Mouse (Mus musculus) midbrain, embryonic 12.5 days (tissue): ENCODE results near the gene Galt. TPM values are rescaled to one million over a fixed set of nuclear protein-coding genes. Genes with fewer than 3 reads are reported as not detected.

ENCODE experiments used
- ATAC-seq: fragments of 200-750 bp; cut with Nextera tagmentation; 2 replicates; pipeline ENCODE4 v1.8.0; 2017; ENCODE audit warnings: low read depth, moderate TSS enrichment, moderate library complexity; ENCODE audit not compliant: low FRiP score
- H3K27ac ChIP-seq: fragments of 300-500 bp; sonication (generic); replicated peaks from 2 replicates; pipeline ENCODE4 v1.5.1; 2016; ENCODE audit warnings: mild to moderate bottlenecking
- H3K27me3 ChIP-seq: fragments of 300-500 bp; sonication (generic); 2 replicates; pipeline ENCODE4 v1.6.1; 2016; ENCODE audit warnings: mild to moderate bottlenecking
- H3K36me3 ChIP-seq: fragments of 300-500 bp; sonication (generic); 2 replicates; pipeline ENCODE4 v1.6.1; 2016
- H3K4me1 ChIP-seq: fragments of 300-500 bp; sonication (generic); 2 replicates; pipeline ENCODE4 v1.6.1; 2016
- H3K4me2 ChIP-seq: fragments of 300-500 bp; sonication (generic); replicated peaks from 2 replicates; pipeline ENCODE4 v1.6.1; 2016; ENCODE audit warnings: mild to moderate bottlenecking, moderate library complexity
- H3K4me3 ChIP-seq: fragments of 300-500 bp; sonication (generic); 2 replicates; pipeline ENCODE4 v1.5.1; 2016; ENCODE audit warnings: mild to moderate bottlenecking
- H3K9ac ChIP-seq: fragments of 300-500 bp; sonication (generic); replicated peaks from 2 replicates; pipeline ENCODE4 v1.6.1; 2016; ENCODE audit warnings: mild to moderate bottlenecking, moderate library complexity
- H3K9me3 ChIP-seq: fragments of 300-500 bp; sonication (generic); 2 replicates; pipeline ENCODE4 v1.6.1; 2016; ENCODE audit warnings: mild to moderate bottlenecking
- WGBS: fragments of 180-500 bp; shearing (Covaris S2); methylation state at CpG from one replicate; pipeline ENCODE4 v1.1.7; 2016; 5-methylcytosine and 5-hydroxymethylcytosine counted together
- polyA plus RNA-seq: library from polyadenylated mRNA; unstranded; fragments of >200 nt; fragmentation: Nextera tagmentation; extraction: Ambion mirVana; gene quantifications from 2 replicates; pipeline ENCODE4 v1.2.1, GENCODE M21; 2016

Galt gene
- polyA plus RNA-seq, 1 experiment from 2014 or later: 25.5 TPM

DNA sequence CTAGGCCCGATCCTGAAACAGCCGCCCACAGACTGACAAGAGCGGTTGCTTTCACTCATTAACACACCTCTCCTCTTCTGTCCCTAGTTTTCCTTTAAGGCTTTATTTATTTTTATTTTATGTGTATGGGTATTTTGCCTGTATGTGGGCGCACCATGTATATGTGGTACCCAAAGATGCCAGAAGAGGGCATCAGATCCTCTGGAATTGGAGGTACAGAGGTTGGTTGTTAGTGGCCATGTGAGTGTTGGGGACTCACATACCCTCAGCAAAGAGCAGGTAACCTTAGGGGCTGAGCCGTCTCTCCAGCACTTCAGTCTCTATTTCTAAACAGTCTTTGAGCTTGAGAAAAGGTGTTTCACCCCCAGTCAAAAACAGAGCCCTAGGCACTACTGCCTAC lies 39.4 kb upstream of the Galt start:
- Histone ChIP-seq H3K27ac (no peak overlapping the region), H3K9ac (no peak overlapping the region), H3K4me1 (peaks cover 34% of the 10 kb centered on the region), H3K4me2 (no peak overlapping the region), H3K27me3 (no peaks in the 10 kb centered on the region), H3K9me3 (no peaks in the 10 kb centered on the region), H3K4me3 (no peak overlapping the region), H3K36me3 (peaks cover 56% of the 10 kb centered on the region)
- ATAC-seq: no peak
- 80% methylated on average over 5 of the region's 5 CpGs for WGBS

DNA sequence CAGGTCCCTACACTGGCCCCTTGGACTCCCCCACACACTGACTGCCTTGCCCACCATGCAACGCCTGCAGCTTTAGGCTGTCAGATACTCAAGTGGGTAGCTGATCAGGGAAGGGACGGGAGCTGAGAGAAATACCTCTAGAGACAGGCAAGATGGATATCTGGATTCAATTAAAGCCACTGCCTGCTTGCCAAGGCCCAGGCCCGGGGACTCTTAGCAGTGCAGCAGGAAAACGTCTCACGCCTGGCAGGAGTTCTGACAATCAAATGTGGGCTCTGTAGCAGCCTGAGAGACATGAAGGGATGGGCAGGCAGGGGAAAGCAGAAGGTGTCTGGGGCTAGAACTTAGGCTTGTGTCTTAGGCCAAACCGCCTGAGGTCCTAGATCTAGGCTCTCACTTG lies 38.2 kb upstream of the Galt start:
- WGBS: 71% methylated on average over 6 of the region's 6 CpGs
- Histone ChIP-seq H3K27ac (peak overlapping the region; percentile 35; the same call in 1 of the 2 replicates), H3K9ac (no peak overlapping the region), H3K9me3 (no peaks in the 10 kb centered on the region), H3K36me3 (peaks cover 53% of the 10 kb centered on the region), H3K4me3 (no peak overlapping the region), H3K4me1 (peaks cover 28% of the 10 kb centered on the region), H3K4me2 (no peak overlapping the region), H3K27me3 (no peaks in the 10 kb centered on the region)
- no peak for ATAC-seq

- Histone ChIP-seq H3K9ac (peak within 1 kb of the TSS; percentile 84), H3K4me2 (peak within 1 kb of the TSS; percentile 92), H3K4me1 (peaks cover 39% of the 10 kb centered on the region), H3K9me3 (no peaks in the 10 kb centered on the region), H3K27ac (no peak within 1 kb of the TSS), H3K36me3 (peaks cover 28% of the 10 kb centered on the region), H3K27me3 (peaks cover 43% of the 10 kb centered on the region), H3K4me3 (peak within 1 kb of the TSS; percentile 84)
- ATAC-seq: peak; percentile 94
- under 1% methylated on average over 27 of the region's 27 CpGs for WGBS
Measured at GRCm38 (mm10) chr4:41722918-41723351, 32.1 kb upstream of the Galt start, which contains the start of gene Dctn3. TSS of gene Dctn3 (minus strand) at chr4:41723170.

GRCm38 (mm10) chr4:41726826-41727621 lies 28.0 kb upstream of the Galt start:
- WGBS: 14% methylated on average over 20 of the region's 20 CpGs
- peak overlapping the region; percentile 23 for H3K4me2 ChIP-seq
- ATAC-seq: no peak
- peaks cover 40% of the 10 kb centered on the region for H3K4me1 ChIP-seq
- H3K27ac ChIP-seq: no peak overlapping the region
- no peaks in the 10 kb centered on the region for H3K9me3 ChIP-seq
- H3K27me3 ChIP-seq: peaks cover 81% of the 10 kb centered on the region
- H3K4me3 ChIP-seq: 0 out of 2 replicates have a peak overlapping the region, but pooled peaks have one; percentile 5
- 0 out of 2 replicates have a peak overlapping the region, but pooled peaks have one; percentile 24 for H3K9ac ChIP-seq
- no peaks in the 10 kb centered on the region for H3K36me3 ChIP-seq

DNA sequence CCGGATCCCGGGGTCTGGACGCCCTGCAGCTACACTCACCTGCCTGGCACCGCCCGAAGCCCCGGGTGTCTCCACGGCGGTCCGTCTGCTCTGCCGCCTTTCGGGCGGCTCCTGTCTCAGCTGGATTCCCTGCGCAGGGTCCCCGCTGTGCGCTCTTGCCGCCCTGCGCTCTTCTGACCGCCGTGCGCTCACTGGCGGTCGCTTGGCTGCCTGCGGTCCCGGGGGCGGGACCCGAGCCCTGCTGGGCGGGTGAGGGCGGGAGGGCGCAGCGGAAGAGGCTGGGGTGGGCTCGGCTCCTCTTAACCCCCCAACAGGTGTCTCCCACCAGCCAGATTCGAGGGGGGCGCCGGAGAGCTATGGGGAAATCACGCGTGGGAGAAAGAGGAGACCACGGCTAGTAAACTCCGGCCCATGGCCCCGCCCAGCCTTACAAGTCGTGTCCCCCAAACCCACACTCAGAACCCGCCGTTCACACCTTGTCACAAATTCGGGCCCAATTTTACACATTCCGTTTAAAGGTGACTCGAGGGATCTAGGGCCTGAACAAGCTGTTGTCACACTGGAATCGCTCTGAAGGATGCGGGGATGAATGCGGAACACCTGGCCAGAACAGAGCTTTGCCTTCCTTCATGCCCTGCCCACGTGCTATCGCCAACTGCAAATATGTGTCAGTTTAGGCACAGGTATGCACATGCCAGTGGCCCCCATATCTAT lies 23.8 kb upstream of the Galt start, which contains the start of gene Arid3c:
Gene Arid3c (minus strand): TSS at position 91 of the 714 bp plus-strand sequence.
- ATAC-seq: peak; percentile 34; the same call in 1 of the 2 replicates
- WGBS: 2% methylated on average over 50 of the region's 50 CpGs

DNA sequence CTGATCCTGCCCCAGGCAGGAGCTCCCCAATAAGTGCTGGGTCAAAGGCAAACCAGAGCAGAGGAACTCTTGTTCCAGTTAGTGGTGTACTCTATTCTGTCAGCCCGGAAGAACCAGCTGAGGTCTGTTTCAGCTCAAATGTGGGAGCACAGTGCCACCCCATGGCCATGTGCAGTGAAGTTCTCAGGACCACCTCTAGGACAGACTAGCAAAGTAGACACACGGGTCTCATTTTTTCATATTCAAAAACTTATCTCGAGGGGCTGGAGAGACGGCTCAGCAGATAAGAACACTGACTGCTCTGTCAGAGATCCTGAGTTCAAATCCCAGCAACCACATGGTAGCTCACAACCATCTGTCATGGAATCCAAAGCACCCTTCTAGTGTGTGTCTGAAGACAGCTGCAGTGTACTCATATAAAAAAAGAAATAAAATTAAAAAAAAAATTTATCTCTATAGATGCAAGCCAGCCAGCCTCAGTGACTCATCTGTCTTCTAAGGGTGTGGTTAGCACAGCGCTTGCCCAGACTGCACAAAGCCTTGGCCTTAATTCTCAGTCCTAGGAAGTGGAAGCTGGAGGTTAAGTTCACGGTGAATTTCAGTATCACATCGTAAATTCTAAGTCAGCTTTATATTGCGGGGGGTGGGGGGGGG lies 17.3 kb upstream of the Galt start:
- no peak overlapping the region for H3K4me2 ChIP-seq
- H3K27me3 ChIP-seq: peaks cover 16% of the 10 kb centered on the region
- 50% methylated on average over 8 of the region's 8 CpGs for WGBS
- H3K36me3 ChIP-seq: peaks cover 15% of the 10 kb centered on the region
- peaks cover 16% of the 10 kb centered on the region for H3K4me1 ChIP-seq
- H3K9ac ChIP-seq: no peak overlapping the region
- no peak overlapping the region for H3K27ac ChIP-seq
- H3K4me3 ChIP-seq: no peak overlapping the region
- no peak; the same call in 1 of the 2 replicates for ATAC-seq
- H3K9me3 ChIP-seq: no peaks in the 10 kb centered on the region

More for the DNA sequence above, 23.8 kb upstream of the Galt start, which contains the start of gene Arid3c:
- H3K27me3 ChIP-seq: peaks cover 77% of the 10 kb centered on the region
- peak within 1 kb of the TSS; percentile 37 for H3K4me3 ChIP-seq
- H3K4me2 ChIP-seq: peak within 1 kb of the TSS; percentile 56
- no peaks in the 10 kb centered on the region for H3K9me3 ChIP-seq
- H3K4me1 ChIP-seq: peaks cover 21% of the 10 kb centered on the region
- H3K9ac ChIP-seq: peak within 1 kb of the TSS; percentile 47
- no peak within 1 kb of the TSS for H3K27ac ChIP-seq
- H3K36me3 ChIP-seq: no peaks in the 10 kb centered on the region

DNA sequence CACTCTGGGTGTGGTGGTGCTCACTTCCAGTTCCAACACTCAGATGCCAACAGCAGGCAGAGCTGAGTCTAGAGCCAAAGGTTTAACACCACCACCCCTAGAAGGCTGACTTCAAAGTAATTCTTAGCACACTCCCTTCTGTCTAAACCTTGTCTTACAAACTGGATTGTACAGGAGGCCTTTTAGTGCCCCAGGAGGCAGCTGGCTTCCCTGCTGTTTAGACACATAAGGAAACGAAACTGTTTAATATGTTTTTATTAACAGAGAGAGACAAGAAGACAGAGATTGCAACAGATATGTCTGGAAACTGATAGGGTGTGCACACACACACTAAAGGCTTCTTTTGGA lies 16.8 kb upstream of the Galt start:
- peaks cover 15% of the 10 kb centered on the region for H3K36me3 ChIP-seq
- H3K4me3 ChIP-seq: no peak overlapping the region
- H3K4me2 ChIP-seq: no peak overlapping the region
- H3K27me3 ChIP-seq: peaks cover 11% of the 10 kb centered on the region
- H3K27ac ChIP-seq: no peak overlapping the region
- ATAC-seq: no peak
- H3K9ac ChIP-seq: no peak overlapping the region
- 63% methylated on average over 1 of the region's 1 CpGs for WGBS
- no peaks in the 10 kb centered on the region for H3K9me3 ChIP-seq
- H3K4me1 ChIP-seq: peaks cover 16% of the 10 kb centered on the region

GRCm38 (mm10) chr4:41739260-41739659 lies 15.8 kb upstream of the Galt start:
- no peak overlapping the region for H3K9ac ChIP-seq
- WGBS: 91% methylated on average over 13 of the region's 13 CpGs

GRCm38 (mm10) chr4:41740380-41741157 lies 14.5 kb upstream of the Galt start:
- Histone ChIP-seq H3K4me1 (peaks cover 16% of the 10 kb centered on the region), H3K9me3 (0 out of 2 replicates have a peak, but pooled peaks cover 3% of the 10 kb centered on the region), H3K4me3 (peak overlapping the region; percentile 76), H3K27ac (peak overlapping the region; percentile 69), H3K36me3 (peaks cover 15% of the 10 kb centered on the region), H3K4me2 (peak overlapping the region; percentile 96), H3K27me3 (no peaks in the 10 kb centered on the region), H3K9ac (peak overlapping the region; percentile 81)
- peak; percentile 86 for ATAC-seq
- WGBS: 1% methylated on average over 48 of the region's 48 CpGs

More at GRCm38 (mm10) chr4:41739260-41739659, 15.8 kb upstream of the Galt start:
- Histone ChIP-seq H3K27me3 (0 out of 2 replicates have a peak, but pooled peaks cover 5% of the 10 kb centered on the region), H3K27ac (no peak overlapping the region), H3K9me3 (no peaks in the 10 kb centered on the region), H3K4me2 (0 out of 2 replicates have a peak overlapping the region, but pooled peaks have one; percentile 96), H3K4me1 (peaks cover 16% of the 10 kb centered on the region), H3K36me3 (peaks cover 15% of the 10 kb centered on the region), H3K4me3 (no peak overlapping the region)
- no peak for ATAC-seq

DNA sequence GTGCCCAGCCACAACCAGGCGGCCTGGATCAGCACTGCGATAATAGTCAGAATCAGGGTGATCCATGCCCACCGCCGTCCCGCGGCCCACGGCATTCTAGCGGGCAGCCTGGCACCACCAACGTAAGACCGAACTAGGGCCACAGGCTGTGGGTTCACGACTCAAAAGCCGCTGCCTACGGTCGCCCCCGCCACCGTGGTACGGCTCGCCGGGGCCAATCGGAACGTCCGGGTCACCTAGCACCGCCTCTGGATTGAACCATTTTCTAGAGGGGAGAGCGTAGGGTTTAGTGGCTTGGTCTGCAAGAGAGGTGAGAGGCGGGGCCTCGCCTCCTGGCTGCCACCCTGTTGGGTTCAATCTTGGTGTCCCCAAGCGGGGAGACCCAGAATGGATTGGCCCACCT lies 13.9 kb upstream of the Galt start:
- Histone ChIP-seq H3K4me2 (peak overlapping the region; percentile 96), H3K4me1 (peaks cover 16% of the 10 kb centered on the region), H3K27ac (peak overlapping the region; percentile 69), H3K36me3 (peaks cover 15% of the 10 kb centered on the region), H3K4me3 (peak overlapping the region; percentile 76), H3K9ac (peak overlapping the region; percentile 81), H3K9me3 (peaks cover 9% of the 10 kb centered on the region; the same call in 1 of the 2 replicates), H3K27me3 (no peaks in the 10 kb centered on the region)
- peak; percentile 97 for ATAC-seq
- WGBS: under 1% methylated on average over 27 of the region's 27 CpGs

DNA sequence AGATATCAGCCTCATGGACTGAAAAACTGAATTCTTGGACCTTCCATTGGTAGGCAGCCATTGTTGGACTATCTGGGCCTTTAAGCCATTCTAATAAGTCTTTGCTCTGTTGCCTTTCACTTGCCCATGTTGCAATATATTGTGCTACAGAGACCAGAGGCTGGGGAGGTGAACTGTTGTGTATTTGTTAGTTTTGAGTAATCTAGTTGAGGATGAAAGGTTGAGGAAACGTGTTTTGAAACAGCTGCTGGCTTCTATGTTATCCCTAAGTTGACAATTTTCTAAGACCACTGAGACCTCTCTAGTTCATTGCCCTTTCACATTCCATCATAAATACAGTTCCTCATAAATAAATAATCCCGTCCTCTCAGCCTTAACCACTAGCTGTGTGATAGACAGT lies 10.9 kb upstream of the Galt start:
- Histone ChIP-seq H3K9ac (no peak overlapping the region), H3K27ac (no peak overlapping the region), H3K27me3 (no peaks in the 10 kb centered on the region; the same call in 1 of the 2 replicates), H3K4me1 (peaks cover 16% of the 10 kb centered on the region), H3K36me3 (peaks cover 4% of the 10 kb centered on the region), H3K9me3 (peaks cover 18% of the 10 kb centered on the region; the same call in 1 of the 2 replicates), H3K4me3 (no peak overlapping the region), H3K4me2 (no peak overlapping the region)
- WGBS: 70% methylated on average over 2 of the region's 2 CpGs
- ATAC-seq: no peak
